18 mouse cellular contexts compared by ENCODE assay signal in the genomic region with DNA sequence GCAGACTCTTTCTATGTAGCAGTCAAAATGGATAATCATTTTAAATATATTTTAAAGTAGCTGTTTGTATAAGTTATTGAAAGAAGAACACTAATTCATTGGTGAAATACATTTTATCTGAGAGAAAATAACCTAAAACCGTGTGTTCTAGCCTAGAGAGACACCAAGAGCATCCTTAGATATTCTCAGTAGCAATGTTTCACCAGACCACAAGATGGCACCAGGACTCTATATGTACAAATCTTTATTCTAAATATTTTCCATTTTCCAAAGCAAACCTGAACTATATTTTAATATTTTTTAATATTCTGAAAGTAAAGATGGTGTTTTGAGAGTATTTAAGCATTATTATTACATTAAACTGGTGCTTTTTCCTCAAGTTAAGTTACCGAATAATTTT. TPM values are rescaled to one million over a fixed set of nuclear protein-coding genes. Genes with fewer than 3 reads are reported as not detected.
DNase-seq lines count a peak whose midpoint lies in the region; ATAC-seq lines count a peak whose summit lies in the region.
"Had no signal": no experiment of that assay in that cellular context is flagged by ENCODE, and none has a peak within 500 bp of the region (broad histone marks: within the 10 kb centered on the region; RNA-seq: fewer than 3 reads in every experiment).

No protein-coding gene starts in this region.

- H3K4me2 ChIP-seq in forebrain, embryonic 14.5 days (ENCODE audit: low read length): no peak overlapping the region
- H3K4me2 ChIP-seq in forebrain, embryonic 13.5 days: no peak overlapping the region
- no peak overlapping the region for H3K4me2 ChIP-seq in kidney, embryonic 16.5 days (replicated peaks; ENCODE audit: low read depth, low read length)
- H3K4me2 ChIP-seq: heart, embryonic 13.5 days; lung, embryonic 15.5 days had no signal

- 55% methylated on average over 2 of the region's 2 CpGs for WGBS in forebrain, embryonic 14.5 days
- WGBS in forebrain, embryonic 13.5 days: 58% methylated on average over 2 of the region's 2 CpGs
- 53% methylated on average over 2 of the region's 2 CpGs for WGBS in kidney, embryonic 16.5 days

- H3K27me3 ChIP-seq in forebrain, embryonic 14.5 days (replicated peaks; ENCODE audit: control insufficient read depth, insufficient read depth, low read length): no peaks in the 10 kb centered on the region
- H3K27me3 ChIP-seq in forebrain, embryonic 13.5 days: no peaks in the 10 kb centered on the region
- no peaks in the 10 kb centered on the region for H3K27me3 ChIP-seq in kidney, embryonic 16.5 days (ENCODE audit: insufficient read depth, low read length)
- H3K27me3 ChIP-seq: heart, embryonic 13.5 days; lung, embryonic 15.5 days had no signal

- no peak overlapping the region for H3K4me3 ChIP-seq in forebrain, embryonic 14.5 days (ENCODE audit: low read depth, low read length)
- H3K4me3 ChIP-seq in forebrain, embryonic 13.5 days: no peak overlapping the region
- no peak overlapping the region for H3K4me3 ChIP-seq in kidney, embryonic 16.5 days (ENCODE audit: low read length)
- H3K4me3 ChIP-seq: heart, embryonic 13.5 days; lung, embryonic 15.5 days; midbrain, embryonic 10.5 days had no signal

- no peaks in the 10 kb centered on the region for H3K4me1 ChIP-seq in forebrain, embryonic 14.5 days (ENCODE audit: control insufficient read depth, insufficient read depth, low read length)
- no peaks in the 10 kb centered on the region for H3K4me1 ChIP-seq in forebrain, embryonic 13.5 days
- H3K4me1 ChIP-seq in kidney, embryonic 16.5 days (ENCODE audit: insufficient read depth, low read length): no peaks in the 10 kb centered on the region
- H3K4me1 ChIP-seq: heart, embryonic 13.5 days; lung, embryonic 15.5 days; midbrain, embryonic 10.5 days had no signal

- no peak overlapping the region for H3K27ac ChIP-seq in forebrain, embryonic 14.5 days (ENCODE audit: low read depth, low read length)
- H3K27ac ChIP-seq in forebrain, embryonic 13.5 days: no peak overlapping the region
- H3K27ac ChIP-seq in kidney, embryonic 16.5 days (ENCODE audit: low read length): no peak overlapping the region
- H3K27ac ChIP-seq: heart, embryonic 13.5 days; lung, embryonic 15.5 days; midbrain, embryonic 10.5 days had no signal

- peak; percentile 46 for DNase-seq in forebrain, embryonic 14.5 days (ENCODE audit: low spot score)
- DNase-seq in kidney, postnatal 10 days: peak; percentile 10
- DNase-seq in 3T3-L1 (ENCODE audit: low read depth, low spot score) (peak; percentile 45), adipocyte (ENCODE audit: low spot score) (peak; percentile 21)
- DNase-seq in thymus, postnatal 14 days: no peak
- no peak for DNase-seq in heart, adult 18-20 months
- DNase-seq: cerebellum, adult 9-11 months; left cerebral cortex, postnatal 4 days; right cerebral cortex, adult 18-20 months; thymus, postnatal 36 days had no signal

- H3K36me3 ChIP-seq in forebrain, embryonic 14.5 days (ENCODE audit: control insufficient read depth, insufficient read depth, low read length): no peaks in the 10 kb centered on the region
- H3K36me3 ChIP-seq in forebrain, embryonic 13.5 days (ENCODE audit: poor library complexity, severe bottlenecking): no peaks in the 10 kb centered on the region
- H3K36me3 ChIP-seq in kidney, embryonic 16.5 days (ENCODE audit: insufficient read depth, low read length): no peaks in the 10 kb centered on the region
- H3K36me3 ChIP-seq: heart, embryonic 13.5 days; lung, embryonic 15.5 days; midbrain, embryonic 10.5 days had no signal

- no peaks in the 10 kb centered on the region for H3K9me3 ChIP-seq in forebrain, embryonic 14.5 days (replicated peaks; ENCODE audit: control insufficient read depth, low read length)
- H3K9me3 ChIP-seq in forebrain, embryonic 13.5 days (replicated peaks): no peaks in the 10 kb centered on the region
- no peaks in the 10 kb centered on the region; the same call in 1 of the 2 replicates for H3K9me3 ChIP-seq in kidney, embryonic 16.5 days (ENCODE audit: low read length)
- H3K9me3 ChIP-seq: heart, embryonic 13.5 days; lung, embryonic 15.5 days; midbrain, embryonic 10.5 days had no signal

- H3K9ac ChIP-seq in forebrain, embryonic 14.5 days (ENCODE audit: low read length): no peak overlapping the region
- no peak overlapping the region for H3K9ac ChIP-seq in forebrain, embryonic 13.5 days
- no peak overlapping the region for H3K9ac ChIP-seq in kidney, embryonic 16.5 days (replicated peaks; ENCODE audit: low read length)
- H3K9ac ChIP-seq: heart, embryonic 13.5 days; lung, embryonic 15.5 days had no signal

- ATAC-seq in forebrain, embryonic 14.5 days: no peak
- no peak for ATAC-seq in forebrain, embryonic 13.5 days
- no peak for ATAC-seq in kidney, embryonic 16.5 days (ENCODE audit: low FRiP score, low TSS enrichment)

RNA-seq across cellular contexts. Expression of gene Rergl, which starts 36.7 kb away (rescaled TPM):
- polyA plus RNA-seq in forebrain, embryonic 14.5 days (2014; fragmentation: Nextera tagmentation; extraction: Ambion mirVana): not detected in 2 replicates
- not detected in 2 replicates for polyA plus RNA-seq in forebrain, embryonic 13.5 days (2015; fragmentation: Nextera tagmentation; extraction: Ambion mirVana)
- 4.5 and 5.4 TPM in 2 replicates for polyA plus RNA-seq in kidney, embryonic 16.5 days (2015; fragmentation: Nextera tagmentation; extraction: Ambion mirVana)
- total RNA-seq in heart, adult 18-20 months (2021): under 1 TPM; 0.27 to 0.41 TPM
- total RNA-seq: left cerebral cortex, postnatal 4 days had no signal
- polyA plus RNA-seq: heart, embryonic 13.5 days; large intestine, adult 2 months; lung, embryonic 15.5 days; midbrain, embryonic 10.5 days; neural tube, embryonic 11.5 days had no signal

RNA-seq across cellular contexts. Expression of gene Pik3c2g, which starts 48.6 kb away (rescaled TPM):
- polyA plus RNA-seq in forebrain, embryonic 14.5 days (2014; fragmentation: Nextera tagmentation; extraction: Ambion mirVana): 0.10 TPM in 1 of 2 replicates, not detected in the other
- polyA plus RNA-seq in forebrain, embryonic 13.5 days (2015; fragmentation: Nextera tagmentation; extraction: Ambion mirVana): 0.09 TPM in 1 of 2 replicates, not detected in the other
- 0.29 and 0.41 TPM in 2 replicates for polyA plus RNA-seq in kidney, embryonic 16.5 days (2015; fragmentation: Nextera tagmentation; extraction: Ambion mirVana)
- total RNA-seq in heart, adult 18-20 months (2021): under 1 TPM in 1 of 2 experiments, not detected in 1; 0.41 TPM
- total RNA-seq: gastrocnemius, adult 18-20 months had no signal
- polyA plus RNA-seq: midbrain, embryonic 10.5 days had no signal

Comparison
In these comparisons a context has a peak if more than half of its experiments do, and no peak if none do; other contexts are left out.
1. DNase-seq: peak in forebrain, embryonic 14.5 days (single experiment), kidney, postnatal 10 days (single experiment), 3T3-L1 (single experiment) and adipocyte (single experiment); none in thymus, postnatal 14 days (single experiment) and heart, adult 18-20 months (0 of 2).